Mouse (Mus musculus) heart, embryonic 15.5 days (tissue): ENCODE measurements around the gene Eln. TPM values are rescaled to one million over a fixed set of nuclear protein-coding genes. Genes with fewer than 3 reads are reported as not detected.
A peak's percentile ranks its signal among the peaks of the same experiment; 100 is the strongest.

Experiments
- ATAC-seq: fragments of 200-750 bp; cut with Nextera tagmentation; replicated peaks from 2 replicates; pipeline ENCODE4 v1.8.0; 2017; ENCODE audit warnings: low read depth, moderate TSS enrichment; ENCODE audit not compliant: insufficient number of reproducible peaks, insufficient read depth, low FRiP score
- H3K27ac ChIP-seq: fragments of 300-500 bp; sonication (generic); 2 replicates; pipeline ENCODE4 v1.5.1; 2015; ENCODE audit warnings: mild to moderate bottlenecking, inconsistent platforms
- H3K27me3 ChIP-seq: fragments of 300-500 bp; sonication (generic); 2 replicates; pipeline ENCODE4 v1.6.1; 2015; ENCODE audit warnings: inconsistent platforms
- H3K36me3 ChIP-seq: fragments of 300-500 bp; sonication (generic); 2 replicates; pipeline ENCODE4 v1.6.1; 2015; ENCODE audit warnings: mild to moderate bottlenecking, inconsistent platforms
- H3K4me1 ChIP-seq: fragments of 300-500 bp; sonication (generic); replicated peaks from 2 replicates; pipeline ENCODE4 v1.6.1; 2015; ENCODE audit warnings: inconsistent platforms
- H3K4me2 ChIP-seq: fragments of 300-500 bp; sonication (generic); 2 replicates; pipeline ENCODE4 v1.6.1; 2015; ENCODE audit warnings: inconsistent platforms, mild to moderate bottlenecking, moderate library complexity
- H3K4me3 ChIP-seq: fragments of 300-500 bp; sonication (generic); 2 replicates; pipeline ENCODE4 v1.5.1; 2015; ENCODE audit warnings: mild to moderate bottlenecking, inconsistent platforms
- H3K9ac ChIP-seq: fragments of 300-500 bp; sonication (generic); 2 replicates; pipeline ENCODE4 v1.6.1; 2015; ENCODE audit warnings: mild to moderate bottlenecking, inconsistent platforms
- H3K9me3 ChIP-seq: fragments of 300-500 bp; sonication (generic); replicated peaks from 2 replicates; pipeline ENCODE4 v1.6.1; 2016; ENCODE audit warnings: inconsistent platforms
- WGBS: fragments of 180-500 bp; shearing (Covaris S2); methylation state at CpG from one replicate; pipeline ENCODE4 v1.1.7; 2015; ENCODE audit warnings: mixed read lengths; 5-methylcytosine and 5-hydroxymethylcytosine counted together
- polyA plus RNA-seq: library from polyadenylated mRNA; unstranded; fragments of >200 nt; fragmentation: Nextera tagmentation; extraction: Ambion mirVana; gene quantifications from 2 replicates; pipeline ENCODE4 v1.2.1, GENCODE M21; 2015

The Eln gene
- polyA plus RNA-seq, 1 experiment from 2014 or later, result 683 TPM

- no peak overlapping the region for H3K27ac ChIP-seq
- no peaks in the 10 kb centered on the region for H3K9me3 ChIP-seq
- WGBS, result 74% methylated on average over 20 of the region's 20 CpGs
- H3K27me3 ChIP-seq, result no peaks in the 10 kb centered on the region
- H3K9ac ChIP-seq, result no peak overlapping the region
- H3K4me1 ChIP-seq, result no peaks in the 10 kb centered on the region
- no peak overlapping the region for H3K4me2 ChIP-seq
- H3K36me3 ChIP-seq, result peaks cover 20% of the 10 kb centered on the region
- no peak overlapping the region for H3K4me3 ChIP-seq
- ATAC-seq, result no peak
Measured at GRCm38 (mm10) chr5:134669001-134669708, 78.0 kb downstream of the Eln start.

- Histone ChIP-seq H3K4me2 (no peak overlapping the region), H3K4me3 (no peak overlapping the region), H3K27ac (no peak overlapping the region), H3K9ac (no peak overlapping the region), H3K9me3 (no peaks in the 10 kb centered on the region), H3K36me3 (peaks cover 20% of the 10 kb centered on the region), H3K4me1 (no peaks in the 10 kb centered on the region), H3K27me3 (no peaks in the 10 kb centered on the region)
- WGBS, result 46% methylated on average over 8 of the region's 8 CpGs
- ATAC-seq, result 0 out of 2 replicates have a peak, but pooled peaks have one; percentile 34
Measured at GRCm38 (mm10) chr5:134668495-134668894, 78.6 kb downstream of the Eln start.

- H3K27me3 ChIP-seq, result no peaks in the 10 kb centered on the region
- H3K4me3 ChIP-seq, result no peak overlapping the region
- H3K9me3 ChIP-seq, result no peaks in the 10 kb centered on the region
- peaks cover 7% of the 10 kb centered on the region for H3K4me1 ChIP-seq
- H3K9ac ChIP-seq, result no peak overlapping the region
- no peak for ATAC-seq
- no peak overlapping the region for H3K4me2 ChIP-seq
- H3K36me3 ChIP-seq, result peaks cover 7% of the 10 kb centered on the region
- WGBS, result 81% methylated on average over 4 of the region's 4 CpGs
- no peak overlapping the region for H3K27ac ChIP-seq
Measured at GRCm38 (mm10) chr5:134656708-134657107, 90.4 kb downstream of the Eln start.

Other genes with a start within 250 kb of the Eln start
- gene Clip2, start 194.9 kb downstream of the Eln start, polyA plus RNA-seq, result 1.4 and 1.8 TPM in 2 replicates
- gene Syna, start 187.2 kb downstream of the Eln start, polyA plus RNA-seq, result 0.06 TPM in 1 of 2 replicates, not detected in the other
- 156 and 190 TPM in 2 replicates for gene Rfc2, start 166.0 kb downstream of the Eln start, polyA plus RNA-seq
- gene Lat2, start 132.3 kb downstream of the Eln start, polyA plus RNA-seq, result 2.5 and 4.5 TPM in 2 replicates
- gene Eif4h, start 107.8 kb downstream of the Eln start, polyA plus RNA-seq, result 273 and 345 TPM in 2 replicates
- 3.3 and 5.4 TPM in 2 replicates for gene Limk1, start 58.7 kb downstream of the Eln start, polyA plus RNA-seq
- gene Tmem270, start 159.4 kb upstream of the Eln start, polyA plus RNA-seq, result not detected in 2 replicates
- gene Cldn13, start 168.2 kb upstream of the Eln start, polyA plus RNA-seq, result 0.43 and 1.9 TPM in 2 replicates
- 6.6 and 11.7 TPM in 2 replicates for gene Mettl27, start 185.0 kb upstream of the Eln start, polyA plus RNA-seq
- gene Cldn4, start 199.6 kb upstream of the Eln start, polyA plus RNA-seq, result 1.1 and 4.2 TPM in 2 replicates
- gene Cldn3, start 238.9 kb upstream of the Eln start, polyA plus RNA-seq, result 7.7 and 18.1 TPM in 2 replicates